Mouse (Mus musculus): ENCODE data around the gene Ptpn1. TPM values are rescaled to one million over a fixed set of nuclear protein-coding genes. Genes with fewer than 3 reads are reported as not detected.

Ptpn1 gene
- polyA plus RNA-seq, 1 experiment = 44.4 TPM

DNA sequence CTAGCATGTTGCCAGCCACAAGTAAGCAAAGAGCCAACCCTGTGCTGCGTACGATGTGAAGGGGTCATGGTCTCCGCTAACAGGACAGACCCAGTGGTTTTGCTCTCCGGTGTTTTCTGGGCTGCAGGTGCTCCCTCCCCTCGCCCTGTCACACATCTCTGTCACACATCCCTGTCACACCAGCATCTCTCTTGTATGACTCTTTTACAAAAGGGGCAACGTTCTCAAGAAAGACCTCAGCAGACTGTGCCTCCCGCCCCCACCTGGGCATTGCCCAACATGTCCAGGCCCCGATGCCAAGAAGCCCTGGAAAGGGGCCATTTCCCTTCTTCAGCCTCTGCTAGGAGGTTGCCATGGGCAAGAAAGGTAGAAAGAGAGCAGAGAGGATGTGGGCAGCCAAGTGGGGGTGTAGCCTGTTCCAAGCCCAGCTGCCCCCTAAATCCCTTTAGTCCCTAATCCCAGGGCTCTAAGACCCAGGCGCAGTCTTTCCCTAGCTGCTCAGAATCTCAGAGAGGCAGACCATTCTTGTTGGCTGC lies 10.8 kb upstream of the Ptpn1 start:
- DNase-seq (ENCODE audit: low read depth) = no peak

DNA sequence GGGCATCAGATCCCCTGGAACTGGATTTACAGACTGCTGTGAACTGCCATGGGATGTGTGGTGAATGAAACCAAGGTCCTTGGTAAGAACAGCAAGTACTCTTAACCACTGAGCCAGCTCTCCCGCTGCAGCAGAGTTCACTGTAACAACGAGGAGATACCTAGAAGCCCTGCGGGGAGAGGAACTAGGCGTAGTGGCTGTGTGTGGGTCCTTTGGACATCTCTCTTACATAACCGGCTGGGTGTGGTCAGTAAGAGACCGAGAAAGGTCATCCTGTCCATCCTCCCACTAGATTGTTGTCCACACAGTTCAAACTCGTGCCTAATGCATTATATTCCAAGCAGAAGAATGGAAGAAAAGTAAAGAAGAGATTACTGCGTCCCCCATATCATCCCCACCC lies 10.0 kb upstream of the Ptpn1 start:
- DNase-seq (ENCODE audit: low read depth) = no peak

DNA sequence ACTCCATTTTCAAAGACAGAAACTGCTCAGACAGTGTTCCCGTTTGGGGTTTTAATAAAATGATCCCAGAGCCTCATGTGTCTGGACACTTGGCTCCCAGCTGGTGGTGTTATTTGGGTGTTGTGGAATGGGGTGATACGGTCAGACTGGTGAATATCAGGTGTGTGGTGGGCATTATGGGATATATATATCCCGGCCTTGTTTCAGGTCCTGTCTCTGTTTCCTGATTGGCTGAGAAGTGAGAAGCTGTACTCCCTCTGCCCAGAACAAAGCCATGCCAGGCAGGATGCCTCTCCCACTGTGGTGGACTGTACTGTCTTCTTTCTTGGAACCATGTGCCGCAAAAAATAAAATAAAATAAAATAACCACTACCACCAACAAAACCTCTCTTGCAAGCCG lies 7.8 kb upstream of the Ptpn1 start:
- no peak for DNase-seq (ENCODE audit: low read depth)

DNA sequence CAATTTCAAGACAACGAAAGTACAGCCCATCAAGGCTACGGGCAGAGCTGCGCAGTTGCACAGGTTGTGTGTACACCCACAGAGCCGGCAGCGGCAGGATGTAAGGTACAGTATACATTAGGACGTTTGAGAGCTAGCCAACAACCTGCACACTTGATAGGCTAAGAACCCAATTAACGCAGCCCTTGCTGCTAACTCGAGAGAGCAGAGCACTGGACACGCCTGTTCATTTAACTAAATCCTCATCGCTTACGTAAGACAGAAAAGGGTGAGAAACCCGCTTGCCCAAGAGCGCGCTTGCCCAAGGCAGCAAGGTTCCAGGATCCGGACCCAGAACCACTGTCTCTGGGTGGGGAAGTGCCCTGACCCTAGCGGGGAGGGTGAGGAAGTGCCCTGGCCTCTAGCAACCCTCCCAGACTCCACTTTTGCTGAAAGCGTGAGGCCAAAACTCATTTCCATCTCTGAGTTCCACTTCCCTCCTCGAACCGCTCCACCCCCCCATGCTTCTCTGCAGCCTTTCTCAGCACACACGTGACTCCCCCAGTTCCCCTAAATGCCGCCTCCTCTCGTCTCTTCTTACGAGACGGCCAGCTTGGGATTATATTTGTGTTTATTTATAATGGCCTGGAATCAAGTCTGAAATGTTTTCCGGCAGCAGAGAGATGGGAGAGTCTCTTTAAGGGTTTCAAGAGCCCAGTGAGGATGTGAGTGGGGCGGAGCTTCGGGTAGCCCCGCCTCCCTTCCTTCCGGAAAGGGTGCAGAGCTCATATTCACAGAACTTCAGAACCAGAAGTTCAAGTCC lies 6.9 kb upstream of the Ptpn1 start:
- DNase-seq (ENCODE audit: low read depth) = peak; percentile 90

DNA sequence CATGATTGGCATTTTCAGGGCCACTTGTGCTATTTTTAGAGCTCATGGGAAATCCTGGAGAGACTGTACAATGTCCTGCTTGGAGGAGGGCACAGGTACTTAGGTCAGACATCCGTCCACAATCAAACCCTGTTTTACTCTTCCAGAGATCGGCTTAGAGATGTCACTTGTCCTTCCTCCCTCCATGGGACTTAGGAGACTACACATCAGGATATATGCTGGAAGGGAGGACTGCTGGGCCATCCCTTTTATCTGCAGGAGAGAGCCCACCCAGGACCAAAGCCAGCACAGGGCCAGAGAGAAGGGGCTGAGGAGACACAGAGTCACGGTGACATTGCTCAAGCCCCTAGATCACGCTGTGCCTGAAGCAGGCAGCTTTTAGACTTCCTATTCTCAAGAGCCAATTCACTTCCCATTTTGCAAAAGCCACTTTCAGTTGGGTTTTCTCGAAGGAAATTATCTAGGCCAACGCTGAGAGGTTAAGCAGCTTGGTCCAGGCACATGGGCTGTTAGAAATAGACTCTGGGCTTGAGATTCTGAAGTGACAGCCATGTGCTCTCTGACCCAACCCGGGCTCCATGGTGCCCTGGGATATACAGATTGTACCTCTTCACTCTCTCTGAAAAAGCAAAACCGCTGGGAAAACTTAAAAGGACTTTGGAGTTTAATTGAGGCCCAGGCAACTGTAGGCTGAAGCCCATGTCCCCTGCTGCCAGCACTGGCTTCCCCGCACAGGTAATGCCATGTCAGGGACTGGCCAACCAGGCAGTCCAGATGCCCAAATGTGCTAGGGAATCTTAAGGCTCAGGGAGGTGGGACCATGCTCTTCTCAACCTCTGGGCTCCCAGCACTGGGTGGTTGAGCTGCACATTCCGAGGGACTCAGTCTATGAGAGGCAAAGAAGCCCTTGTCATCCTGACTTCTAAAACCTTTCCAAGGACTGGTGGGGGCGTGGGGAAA lies 5.7 kb upstream of the Ptpn1 start:
- DNase-seq (ENCODE audit: low read depth) = no peak

DNA sequence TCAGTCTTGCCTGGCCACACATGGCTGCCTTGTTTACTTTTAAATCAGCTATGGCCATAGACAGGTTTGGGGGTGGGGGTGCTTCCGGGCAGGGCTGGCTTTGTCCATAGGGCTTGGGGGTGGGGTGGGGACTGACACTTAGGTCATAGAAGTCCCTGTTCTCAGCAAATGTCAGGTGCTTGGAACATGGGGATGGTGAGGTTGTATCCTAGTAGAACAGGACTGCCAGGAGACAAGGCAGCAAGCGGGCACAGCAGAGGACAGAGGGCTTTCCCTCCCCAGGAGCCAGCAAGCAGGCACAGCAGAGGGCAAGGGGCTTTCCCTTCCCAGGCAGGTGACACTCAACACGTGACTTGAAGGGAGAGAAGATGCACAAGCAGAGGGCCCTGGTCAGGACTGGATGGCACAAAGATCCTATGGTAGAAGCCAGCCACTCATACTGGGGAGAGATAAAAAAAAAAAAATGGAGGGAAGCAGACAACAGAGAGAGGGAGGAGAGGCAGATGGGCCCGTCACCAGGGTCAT lies 3.8 kb upstream of the Ptpn1 start:
- no peak for DNase-seq (ENCODE audit: low read depth)

DNA sequence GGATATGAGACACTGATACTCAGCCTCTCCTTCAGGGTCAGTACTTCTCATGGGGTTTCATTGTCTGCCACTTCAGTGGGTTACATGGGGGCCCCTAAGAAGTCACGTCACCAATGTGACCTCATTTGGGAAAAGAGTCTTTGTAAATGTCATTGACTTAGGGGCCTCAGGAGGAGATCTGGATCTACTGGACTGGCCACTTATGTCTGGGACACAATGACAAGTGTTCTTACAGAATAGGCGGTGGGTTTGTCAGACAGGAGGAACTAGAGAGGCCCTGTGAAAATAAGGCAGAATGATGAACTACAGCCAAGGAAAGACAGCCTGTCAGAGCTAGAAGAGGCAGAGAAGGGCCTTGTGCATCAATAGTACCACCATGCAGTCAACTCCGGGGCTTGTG lies 2.9 kb upstream of the Ptpn1 start:
- no peak for DNase-seq (ENCODE audit: low read depth)

DNA sequence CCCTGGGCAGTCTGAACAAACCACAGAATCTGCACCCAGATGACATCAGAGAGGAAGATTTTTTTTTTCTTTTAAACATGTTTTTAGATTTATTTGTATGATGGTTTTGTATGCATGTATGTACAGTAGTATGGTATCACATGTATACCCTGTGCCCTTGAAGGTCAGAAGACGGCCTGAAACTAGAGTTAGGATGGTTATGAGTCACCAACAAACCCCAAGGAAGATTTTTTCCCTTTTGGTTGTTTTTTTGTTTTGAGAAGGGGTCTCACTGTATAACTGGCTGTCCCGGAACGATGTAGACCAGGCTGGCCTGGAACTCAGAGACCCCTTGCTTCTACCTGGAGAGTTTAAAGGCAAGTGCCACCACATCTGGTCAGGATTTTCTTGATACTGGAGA lies 882 bp upstream of the Ptpn1 start:
- no peak for DNase-seq (ENCODE audit: low read depth)

DNA sequence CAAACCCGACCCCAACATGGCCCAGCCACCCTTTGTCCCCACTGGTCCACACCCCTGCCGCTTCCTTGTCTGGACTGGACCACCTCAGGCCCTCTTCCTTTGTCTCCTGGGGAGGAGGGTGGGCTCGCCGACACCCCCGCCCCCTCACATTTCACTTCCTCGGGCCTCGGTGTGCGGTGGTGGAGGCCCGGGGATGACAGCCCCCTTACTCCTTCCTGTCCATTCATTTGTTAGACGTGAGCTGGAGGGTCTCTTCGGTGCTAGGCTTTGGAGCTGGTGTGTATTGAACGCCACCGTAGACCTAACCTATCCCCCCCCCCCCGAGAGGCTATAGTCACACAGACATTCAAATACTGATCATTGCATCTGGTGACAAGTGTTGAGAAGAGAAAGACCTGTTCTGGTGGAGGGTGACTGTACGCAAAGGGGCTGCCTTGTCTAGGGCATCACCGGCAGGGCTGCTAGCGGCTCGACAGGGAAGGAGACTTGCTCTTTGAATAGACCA lies 922 bp downstream of the Ptpn1 start:
- no peak for DNase-seq (ENCODE audit: low read depth)

DNA sequence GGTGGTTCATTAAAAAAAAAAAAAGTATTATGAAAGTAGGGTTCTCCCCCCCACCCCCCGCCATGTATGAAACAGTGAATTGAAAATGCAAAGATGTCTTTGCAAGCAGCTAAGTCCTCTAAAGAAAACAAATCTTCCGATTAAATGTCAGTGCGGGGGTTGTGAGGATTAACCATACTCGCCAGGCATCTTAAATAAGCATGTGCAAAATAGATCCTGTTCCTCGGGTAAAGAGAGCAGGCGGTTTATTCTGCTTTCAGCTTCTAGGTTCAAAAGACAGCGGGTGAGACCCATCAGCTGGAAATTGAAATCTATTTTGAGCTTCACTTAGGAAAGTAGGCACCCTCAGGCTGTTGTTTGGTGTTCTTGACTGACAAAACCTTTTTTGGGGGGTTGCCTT lies 1.5 kb downstream of the Ptpn1 start:
- DNase-seq (ENCODE audit: low read depth) = no peak

DNA sequence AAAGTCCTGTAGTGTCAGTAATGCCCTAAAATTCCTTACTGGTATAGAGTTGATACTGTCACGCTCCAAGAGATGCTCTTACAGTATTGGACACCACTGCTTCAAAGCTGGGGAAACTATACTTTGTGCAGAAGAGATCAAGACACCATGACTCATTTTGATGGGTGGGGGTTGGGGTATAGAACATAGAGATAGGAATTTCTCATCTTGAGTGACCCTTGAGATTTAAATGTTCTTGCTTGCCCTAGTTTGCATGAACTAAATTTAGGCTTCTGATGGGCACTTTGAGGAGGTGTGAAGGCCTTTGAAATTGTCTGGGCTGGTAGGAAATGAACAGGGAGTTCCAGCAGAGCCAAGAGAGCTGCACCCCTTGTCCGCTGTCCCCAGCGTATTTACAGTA lies 4.1 kb downstream of the Ptpn1 start:
- DNase-seq (ENCODE audit: low read depth) = no peak

DNA sequence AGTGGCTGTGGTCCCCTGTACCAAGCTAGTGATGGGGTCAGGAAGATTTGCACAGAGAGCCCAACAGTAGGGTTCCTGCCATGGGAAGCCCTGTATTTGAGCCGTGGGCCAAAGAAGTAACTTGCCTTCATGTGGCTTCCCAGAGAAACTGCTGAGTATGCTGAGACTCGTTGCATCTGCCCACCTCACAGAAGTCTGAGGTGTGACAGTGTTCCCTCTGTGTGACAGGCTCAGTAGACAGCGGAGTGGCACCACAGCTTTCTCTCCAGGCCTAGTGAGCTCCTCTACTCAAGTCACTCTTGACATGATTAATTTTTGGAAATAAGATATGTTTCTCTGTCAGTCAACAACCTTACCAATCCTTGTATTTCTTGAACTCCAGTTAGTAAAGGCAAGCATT lies 6.9 kb downstream of the Ptpn1 start:
- no peak for DNase-seq (ENCODE audit: low read depth)

DNA sequence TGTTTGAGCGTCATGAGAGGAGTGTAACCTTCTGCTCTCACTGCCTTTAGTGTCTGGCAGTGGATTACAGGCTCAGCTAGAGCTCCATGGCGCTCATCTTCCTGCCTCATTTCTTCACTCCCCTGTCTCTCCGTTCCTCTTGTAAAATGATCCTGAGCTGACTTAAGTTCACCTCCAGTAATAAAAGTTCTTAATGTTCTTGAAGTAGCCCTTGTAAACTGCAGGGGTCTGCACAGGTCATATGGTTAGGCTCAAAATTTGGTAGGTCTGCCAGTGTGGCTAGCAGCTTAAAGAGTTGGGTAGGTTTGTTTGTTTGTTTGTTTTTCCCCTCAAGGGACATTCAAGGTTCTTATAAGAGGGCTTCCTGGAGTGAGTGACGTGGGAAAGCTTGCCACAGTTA lies 7.3 kb downstream of the Ptpn1 start:
- no peak for DNase-seq (ENCODE audit: low read depth)

DNA sequence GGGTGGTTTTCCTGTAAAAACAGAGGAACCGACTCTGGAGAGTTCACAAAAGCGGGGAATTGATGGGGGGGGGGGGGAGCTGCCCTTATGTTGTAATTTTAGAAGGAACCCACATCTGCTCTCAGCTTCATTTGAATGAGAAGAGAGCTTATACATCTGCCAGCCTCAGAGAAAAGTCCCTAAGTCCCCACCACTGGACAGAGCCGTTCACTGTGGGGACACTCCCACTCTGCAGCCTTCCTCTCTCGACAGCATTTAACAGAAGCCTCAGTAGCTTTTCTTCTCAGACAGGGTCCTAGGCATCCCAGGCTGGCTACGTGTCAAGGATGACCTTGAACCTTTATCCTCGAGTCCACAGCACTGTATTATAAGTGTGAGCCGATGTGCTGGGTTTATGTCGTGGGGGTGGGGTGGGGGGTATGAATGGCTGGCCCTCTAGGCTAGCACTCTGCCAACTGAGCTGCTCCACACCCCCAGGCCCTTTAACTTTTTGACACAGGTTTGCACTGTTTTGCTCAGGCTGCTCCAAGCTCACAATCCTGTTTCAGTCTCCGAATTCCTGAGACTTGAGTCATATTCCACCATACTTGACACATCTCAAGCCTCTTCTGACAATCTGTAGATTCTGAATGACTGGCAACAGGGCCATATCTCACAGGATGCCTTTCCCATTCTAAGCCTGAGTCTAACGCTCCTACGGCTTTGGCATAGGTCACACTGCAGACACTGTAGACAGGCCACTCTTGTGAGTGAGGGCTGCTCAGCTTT lies 8.0 kb downstream of the Ptpn1 start:
- DNase-seq (ENCODE audit: low read depth) = no peak

DNA sequence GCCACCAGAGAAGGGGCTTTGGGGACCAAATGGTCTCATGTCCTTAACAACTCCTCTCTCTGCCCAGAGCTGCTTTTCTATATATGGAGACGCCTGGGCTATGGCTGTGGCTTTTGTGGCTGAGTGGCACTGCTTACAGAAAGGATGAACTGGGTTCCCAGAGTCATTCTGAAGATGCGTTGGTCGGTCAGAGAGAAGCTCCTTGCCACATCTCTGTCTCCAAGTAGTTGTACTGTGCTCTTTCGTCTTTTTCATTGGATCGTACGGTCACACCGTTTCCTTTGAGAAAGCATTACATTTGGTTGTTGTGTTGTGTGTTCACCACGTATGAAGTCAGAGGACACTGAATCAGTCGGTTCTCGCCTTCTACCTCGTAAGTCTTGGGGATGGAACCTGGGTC lies 8.8 kb downstream of the Ptpn1 start:
- DNase-seq (ENCODE audit: low read depth) = no peak

DNA sequence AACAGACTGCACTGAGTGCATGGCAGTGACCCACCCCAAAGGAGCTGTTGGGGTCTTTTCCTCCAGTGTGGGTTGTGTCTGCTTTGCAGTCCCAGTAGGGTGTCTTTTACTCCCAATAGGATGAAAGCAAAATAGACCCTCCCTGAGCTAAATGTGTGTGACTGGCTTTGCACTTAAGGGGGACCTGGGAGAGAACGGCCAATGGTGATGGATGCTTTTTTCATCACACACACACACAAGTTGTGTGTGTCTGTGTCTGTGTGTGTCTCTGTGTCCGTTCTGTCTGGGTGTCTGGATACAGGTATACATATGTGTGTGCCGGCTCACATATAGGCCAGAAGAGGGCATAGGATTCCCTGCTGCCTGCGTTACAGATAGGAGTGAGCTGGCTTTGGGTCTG lies 9.5 kb downstream of the Ptpn1 start:
- DNase-seq (ENCODE audit: low read depth) = no peak

DNA sequence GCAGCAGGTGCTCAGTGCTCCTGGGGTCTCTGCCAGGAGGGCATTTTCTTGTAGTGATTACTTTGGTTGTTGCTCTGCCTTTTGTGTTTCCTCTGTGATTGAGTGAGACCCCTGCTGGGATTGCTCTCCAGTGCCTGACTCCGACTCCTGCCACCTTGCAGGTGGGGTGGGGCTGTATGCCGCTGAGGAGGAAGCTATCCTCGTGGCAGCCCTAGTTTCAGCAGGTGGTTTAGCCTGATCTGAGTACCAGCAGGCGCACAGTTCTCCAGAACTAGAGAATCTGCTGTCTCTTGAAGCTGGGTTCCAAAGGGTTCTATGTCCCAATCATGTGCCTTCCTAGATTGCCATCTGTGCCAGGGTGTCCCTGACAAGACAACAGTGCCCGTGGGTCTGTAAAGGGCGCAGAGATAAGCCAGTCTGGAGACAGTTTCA lies 9.9 kb downstream of the Ptpn1 start:
- no peak for DNase-seq (ENCODE audit: low read depth)

DNA sequence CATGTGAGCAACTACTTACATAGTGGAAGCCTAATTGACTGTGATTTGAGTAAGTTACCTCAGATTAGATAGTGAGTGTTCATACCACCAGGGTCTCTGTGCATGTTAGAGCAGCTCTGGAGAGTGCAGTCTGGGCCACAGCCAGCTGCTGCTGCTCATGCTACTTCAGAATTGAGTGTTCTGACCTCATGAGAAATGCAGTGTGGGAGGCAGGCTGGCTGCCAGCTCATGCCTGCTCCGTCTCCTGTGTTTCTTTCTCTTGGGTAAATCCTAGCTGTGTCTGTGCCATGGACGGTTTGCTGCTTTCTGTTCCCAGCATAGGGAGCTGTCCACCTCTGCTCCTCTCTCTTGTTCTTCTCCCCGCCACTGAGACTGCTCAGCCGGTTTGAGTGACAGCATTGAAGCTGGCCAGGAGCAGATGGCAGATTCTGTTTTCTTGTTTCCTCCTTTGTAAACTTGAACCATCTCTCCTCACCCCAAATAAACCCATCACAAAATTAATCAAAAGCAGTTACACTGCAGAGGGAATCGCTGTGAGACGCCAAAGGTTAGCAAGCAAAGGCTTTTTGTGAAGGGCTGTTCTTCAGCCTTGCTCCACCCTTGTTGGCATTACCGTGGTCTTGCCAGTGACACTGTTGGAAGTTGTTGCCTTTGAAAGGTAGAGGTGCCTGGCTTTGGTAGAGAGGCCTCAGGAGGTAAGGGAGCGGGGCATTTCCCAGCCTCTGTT lies 10.5 kb downstream of the Ptpn1 start:
- DNase-seq (ENCODE audit: low read depth) = no peak

DNA sequence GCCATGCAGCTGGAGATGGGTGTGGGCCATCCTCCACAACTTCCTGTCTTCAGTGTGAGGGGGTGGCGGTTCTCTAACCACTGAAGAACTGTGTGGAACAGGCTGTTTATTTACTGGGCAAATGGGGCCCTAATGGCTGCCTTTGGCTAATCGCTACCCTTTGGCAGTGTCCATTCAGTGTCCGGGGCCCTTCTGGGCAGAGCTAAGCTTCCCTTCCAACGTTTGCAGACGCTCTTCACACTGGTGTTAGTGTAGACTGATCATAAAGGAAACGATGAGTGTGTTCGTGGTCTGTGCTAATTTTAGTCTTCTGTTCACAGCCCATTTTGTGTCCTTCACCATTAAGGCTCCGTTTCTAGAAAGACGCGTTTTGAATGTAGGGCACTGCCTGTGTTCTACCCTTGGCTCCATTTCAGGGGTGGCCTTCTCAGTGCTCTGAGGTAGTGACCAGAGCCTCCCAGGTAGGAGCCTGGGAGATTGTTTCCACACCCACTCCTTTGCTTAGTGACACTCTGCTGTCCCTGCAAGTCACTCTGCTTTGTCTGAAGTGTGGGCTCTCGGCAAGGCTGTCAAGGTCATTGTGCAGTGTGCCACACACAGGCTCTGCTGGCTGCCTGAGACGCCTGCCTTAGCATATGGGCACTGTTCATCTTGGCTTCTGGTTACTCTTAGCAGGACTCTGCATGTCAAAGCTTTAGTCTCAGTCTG lies 11.2 kb downstream of the Ptpn1 start:
- no peak for DNase-seq (ENCODE audit: low read depth)

DNA sequence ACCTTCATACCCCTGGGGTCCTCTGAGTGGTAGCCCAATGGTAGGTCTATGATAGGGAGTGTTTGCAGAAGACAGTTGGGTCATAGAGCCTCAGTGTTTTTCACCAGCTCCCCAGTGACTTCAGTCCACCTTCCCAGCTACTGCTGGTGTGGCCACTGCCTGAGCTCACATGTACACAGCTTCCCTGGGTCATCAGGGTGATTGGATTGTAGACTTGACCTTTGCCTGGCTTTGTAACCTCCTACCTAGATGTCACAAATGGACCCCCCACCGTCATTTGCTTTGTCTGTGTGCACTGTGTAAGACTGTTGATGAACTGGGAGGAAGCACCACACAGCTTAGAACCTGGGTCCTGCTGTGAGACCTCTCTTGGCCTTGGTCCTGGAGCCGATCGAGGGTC lies 12.3 kb downstream of the Ptpn1 start:
- DNase-seq (ENCODE audit: low read depth) = no peak

Data from gonadal fat pad, adult 2 months (tissue).